8 mouse cellular contexts compared by ENCODE assay signal in genomic region chr2:23155777-23156607, GRCm38 (mm10). TPM values are rescaled to one million over a fixed set of nuclear protein-coding genes. Genes with fewer than 3 reads are reported as not detected.
DNase-seq lines count a peak whose midpoint lies in the region; ATAC-seq lines count a peak whose summit lies in the region.

TSS of gene Mastl (minus strand) at chr2:23156024.
TSS of gene Yme1l1 (plus strand) at chr2:23156369.

- no peaks in the 10 kb centered on the region for H3K36me3 ChIP-seq in hindbrain, embryonic 16.5 days (ENCODE audit: control insufficient read depth, insufficient read depth, low read length)
- no peaks in the 10 kb centered on the region for H3K36me3 ChIP-seq in macrophage (ENCODE audit: inconsistent target)

- no peaks in the 10 kb centered on the region for H3K9me3 ChIP-seq in hindbrain, embryonic 16.5 days (ENCODE audit: control insufficient read depth, low read length)

- DNase-seq in WW6 (ENCODE audit: low read depth, low spot score) = peak; percentile 91
- peak; percentile 92 to 97 for DNase-seq in cerebellum, postnatal 4 days (ENCODE audit: low spot score in 2 of 2)
- DNase-seq in gastrocnemius, adult 18-20 months (ENCODE audit: low spot score) = peak; percentile 95
- DNase-seq in left cerebral cortex, adult 18-20 months (ENCODE audit: low spot score in 2 of 2) = peak; percentile 97 to 99
- DNase-seq in right cerebral cortex, adult 18-20 months = peak; percentile 99
- DNase-seq in urinary bladder, postnatal 10 days (ENCODE audit: low spot score) = peak; percentile 91

- H3K9ac ChIP-seq in hindbrain, embryonic 16.5 days (ENCODE audit: low read depth, low read length) = peak within 1 kb of the TSS; percentile 85

- WGBS in hindbrain, embryonic 16.5 days = under 1% methylated on average over 61 of the region's 61 CpGs
- under 1% methylated on average over 61 of the region's 61 CpGs for WGBS in macrophage (ENCODE audit: missing documents)

- peak; percentile 99 for ATAC-seq in hindbrain, embryonic 16.5 days

- H3K27ac ChIP-seq in hindbrain, embryonic 16.5 days (ENCODE audit: low read depth, low read length) = peak within 1 kb of the TSS; percentile 99
- H3K27ac ChIP-seq in macrophage = peak within 1 kb of the TSS; percentile 96

- H3K79me2 ChIP-seq in macrophage (ENCODE audit: inconsistent target) = peaks cover 91% of the 10 kb centered on the region

- H3K27me3 ChIP-seq in hindbrain, embryonic 16.5 days (replicated peaks; ENCODE audit: control insufficient read depth, insufficient read depth, low read length) = no peaks in the 10 kb centered on the region

- H3K4me1 ChIP-seq in hindbrain, embryonic 16.5 days (ENCODE audit: control insufficient read depth, insufficient read depth, low read depth, low read length) = peaks cover 29% of the 10 kb centered on the region

- H3K4me3 ChIP-seq in hindbrain, embryonic 16.5 days (ENCODE audit: low read length) = peak within 1 kb of the TSS; percentile 87
- H3K4me3 ChIP-seq in macrophage (ENCODE audit: inconsistent target) = peak within 1 kb of the TSS; percentile 98

- peak within 1 kb of the TSS; percentile 74 for H3K4me2 ChIP-seq in hindbrain, embryonic 16.5 days (ENCODE audit: low read length)

RNA-seq across cellular contexts. Expression of gene Mastl, which starts in this region (rescaled TPM):
- under 1 TPM; 0.41 to 0.50 TPM for total RNA-seq in gastrocnemius, adult 18-20 months (2021)
- 2.3 and 3.0 TPM in 2 replicates for polyA plus RNA-seq in hindbrain, embryonic 16.5 days (2015; fragmentation: Nextera tagmentation; extraction: Ambion mirVana)
- total RNA-seq in left cerebral cortex, adult 18-20 months (2021) = under 1 TPM; 0.70 to 0.98 TPM
- total RNA-seq in macrophage (2018; cell fraction: chromatin; rRNA removed) = 1 to 10 TPM in 23 of 26 experiments, under 1 TPM in 3; 0.68 to 8.1 (median 1.7) TPM
- total RNA-seq in macrophage (2018; cell fraction: cytosol; rRNA removed) = 1 to 10 TPM in 22 of 26 experiments, under 1 TPM in 4; 0.80 to 2.2 (median 1.2) TPM
- total RNA-seq in macrophage (2018; cell fraction: nucleus; rRNA removed) = 1 to 10 TPM in 18 of 26 experiments, under 1 TPM in 8; 0.56 to 7.6 (median 1.5) TPM
- 0.39 to 2.7 TPM (median 2.0 TPM) in 3 replicates for polyA plus RNA-seq in macrophage (2018)

RNA-seq across cellular contexts. Expression of gene Yme1l1, which starts in this region (rescaled TPM):
- 10 to 100 TPM; 52.5 to 62.4 TPM for total RNA-seq in gastrocnemius, adult 18-20 months (2021)
- polyA plus RNA-seq in hindbrain, embryonic 16.5 days (2015; fragmentation: Nextera tagmentation; extraction: Ambion mirVana) = 49.9 and 56.3 TPM in 2 replicates
- 10 to 100 TPM; 79.1 to 82.2 TPM for total RNA-seq in left cerebral cortex, adult 18-20 months (2021)
- 100 to 1,000 TPM; 127 to 250 (median 173) TPM for total RNA-seq in macrophage (2018; cell fraction: chromatin; rRNA removed)
- total RNA-seq in macrophage (2018; cell fraction: cytosol; rRNA removed) = 10 to 100 TPM; 51.5 to 71.6 (median 59.4) TPM
- total RNA-seq in macrophage (2018; cell fraction: nucleus; rRNA removed) = 100 to 1,000 TPM in 22 of 26 experiments, 10 to 100 TPM in 4; 81.3 to 176 (median 119) TPM
- 45.5 to 53.1 TPM (median 50.1 TPM) in 3 replicates for polyA plus RNA-seq in macrophage (2018)

Comparison
In these comparisons a context has a peak if more than half of its experiments do, and no peak if none do; other contexts are left out.
1. Peak in every context shown above with its lines: DNase-seq, ATAC-seq, H3K4me3 ChIP-seq and H3K27ac ChIP-seq.